Mouse (Mus musculus) intestine, embryonic 16.5 days (tissue): ENCODE data around the gene Olah. TPM values are rescaled to one million over a fixed set of nuclear protein-coding genes. Genes with fewer than 3 reads are reported as not detected.

Source experiments
- ATAC-seq: fragments of 200-750 bp; cut with Nextera tagmentation; 2 replicates; pipeline ENCODE4 v1.8.0; 2017; ENCODE audit warnings: moderate TSS enrichment, moderate library complexity
- H3K27ac ChIP-seq: fragments of 300-500 bp; sonication (generic); 2 replicates; pipeline ENCODE4 v1.5.1; 2014; ENCODE audit warnings: mild to moderate bottlenecking, low read length
- H3K27me3 ChIP-seq: fragments of 300-500 bp; sonication (generic); replicated peaks from 2 replicates; pipeline ENCODE4 v1.6.1; 2014; ENCODE audit warnings: low read length, control low read depth, mixed read lengths; ENCODE audit not compliant: control insufficient read depth, insufficient read depth
- H3K36me3 ChIP-seq: fragments of 300-500 bp; sonication (generic); 2 replicates; pipeline ENCODE4 v1.6.1; 2014; ENCODE audit warnings: low read length, control low read depth; ENCODE audit not compliant: control insufficient read depth, insufficient read depth
- H3K4me1 ChIP-seq: fragments of 300-500 bp; sonication (generic); 2 replicates; pipeline ENCODE4 v1.6.1; 2014; ENCODE audit warnings: low read length, control low read depth, mixed read lengths; ENCODE audit not compliant: control insufficient read depth, insufficient read depth
- H3K4me2 ChIP-seq: fragments of 300-500 bp; sonication (generic); 2 replicates; pipeline ENCODE4 v1.6.1; 2014; ENCODE audit warnings: low read depth, low read length, control low read depth
- H3K4me3 ChIP-seq: fragments of 300-500 bp; sonication (generic); 2 replicates; pipeline ENCODE4 v1.5.1; 2014; ENCODE audit warnings: mild to moderate bottlenecking, low read length
- H3K9ac ChIP-seq: fragments of 300-500 bp; sonication (generic); 2 replicates; pipeline ENCODE4 v1.6.1; 2014; ENCODE audit warnings: low read depth, low read length
- H3K9me3 ChIP-seq: fragments of 300-500 bp; sonication (generic); 2 replicates; pipeline ENCODE4 v1.6.1; 2016; ENCODE audit warnings: low read length, control low read depth; ENCODE audit not compliant: control insufficient read depth
- WGBS: fragments of 180-500 bp; shearing (Covaris S2); extraction: QIAGEN DNeasy Blood & Tissue Kit; methylation state at CpG from one replicate; pipeline ENCODE4 v1.1.7; 2014; 5-methylcytosine and 5-hydroxymethylcytosine counted together
- polyA plus RNA-seq: library from polyadenylated mRNA; unstranded; fragments of >200 nt; fragmentation: Nextera tagmentation; extraction: Ambion mirVana; gene quantifications from 2 replicates; pipeline ENCODE4 v1.2.1, GENCODE M21; 2015

Olah gene
- polyA plus RNA-seq, 1 experiment from 2014 or later: not detected

GRCm38 (mm10) chr2:3292170-3292569 is 104.8 kb downstream of the Olah start:
- Histone ChIP-seq H3K36me3 (no peaks in the 10 kb centered on the region), H3K4me1 (no peaks in the 10 kb centered on the region; the same call in 1 of the 2 replicates), H3K9me3 (no peaks in the 10 kb centered on the region), H3K27ac (no peak overlapping the region), H3K4me3 (no peak overlapping the region), H3K9ac (no peak overlapping the region), H3K27me3 (no peaks in the 10 kb centered on the region), H3K4me2 (no peak overlapping the region)
- ATAC-seq: no peak
- 67% methylated on average over 1 of the region's 1 CpGs for WGBS

Other genes starting within 250 kb of the Olah start
- gene Nmt2, start 113.0 kb downstream of the Olah start, polyA plus RNA-seq: 37.5 and 38.3 TPM in 2 replicates
- 23.0 and 24.2 TPM in 2 replicates for gene Rpp38, start 64.6 kb downstream of the Olah start, polyA plus RNA-seq
- 1.2 and 1.5 TPM in 2 replicates for gene Acbd7, start 61.0 kb downstream of the Olah start, polyA plus RNA-seq
- gene Meig1, start 25.4 kb upstream of the Olah start, polyA plus RNA-seq: 0.60 TPM in 1 of 2 replicates, not detected in the other
- gene Dclre1c, start 26.9 kb upstream of the Olah start, polyA plus RNA-seq: 5.9 and 8.1 TPM in 2 replicates
- 6.8 and 8.3 TPM in 2 replicates for gene Suv39h2, start 77.8 kb upstream of the Olah start, polyA plus RNA-seq
- gene Gm45902, start 115.6 kb upstream of the Olah start, polyA plus RNA-seq: 2.8 TPM in 2 replicates
- 85.3 and 96.4 TPM in 2 replicates for gene Hspa14, start 115.6 kb upstream of the Olah start, polyA plus RNA-seq
- gene Cdnf, start 115.8 kb upstream of the Olah start, polyA plus RNA-seq: 0.17 and 0.32 TPM in 2 replicates
- gene Fam107b, start 173.3 kb upstream of the Olah start, polyA plus RNA-seq: 36.8 and 39.5 TPM in 2 replicates